Mouse (Mus musculus): ENCODE results near the gene Rrp9. TPM values are rescaled to one million over a fixed set of nuclear protein-coding genes. Genes with fewer than 3 reads are reported as not detected.

The Rrp9 gene
- polyA plus RNA-seq, 1 experiment from 2014 or later: 21.8 TPM

GRCm38 (mm10) chr9:106469776-106470175, 6.0 kb upstream of the Rrp9 start:
- Histone ChIP-seq H3K9me3 (ENCODE audit: control insufficient read depth, low read length) (no peaks in the 10 kb centered on the region), H3K27ac (replicated peaks in 1 of 2; ENCODE audit: control insufficient read depth in 1 of 2, insufficient read depth in 1 of 2, low read depth in 2 of 2, low read length in 2 of 2) (no peak overlapping the region), H3K4me1 (ENCODE audit: control insufficient read depth in 2 of 2, insufficient read depth in 2 of 2, low read length in 2 of 2) (peaks cover 14 to 17% of the 10 kb centered on the region in 2 experiments), H3K27me3 (ENCODE audit: control insufficient read depth, insufficient read depth, low read length) (peaks cover 8% of the 10 kb centered on the region), H3K9ac (ENCODE audit: low read length) (no peak overlapping the region), H3K36me3 (ENCODE audit: control insufficient read depth, insufficient read depth, low read length) (no peaks in the 10 kb centered on the region), H3K4me2 (ENCODE audit: low read length) (no peak overlapping the region), H3K4me3 (ENCODE audit: control insufficient read depth in 1 of 2, insufficient read depth in 1 of 2, low read depth in 1 of 2, low read length in 2 of 2) (no peak overlapping the region)
- 58% methylated on average over 9 of the region's 9 CpGs for WGBS
- ATAC-seq (ENCODE audit: insufficient number of reproducible peaks, insufficient read depth, low FRiP score, low read depth): no peak

- no peak for ATAC-seq (ENCODE audit: insufficient number of reproducible peaks, insufficient read depth, low FRiP score, low read depth)
- Histone ChIP-seq H3K4me3 (ENCODE audit: control insufficient read depth in 1 of 2, insufficient read depth in 1 of 2, low read depth in 1 of 2, low read length in 2 of 2) (no peak overlapping the region), H3K9me3 (ENCODE audit: control insufficient read depth, low read length) (no peaks in the 10 kb centered on the region), H3K27me3 (ENCODE audit: control insufficient read depth, insufficient read depth, low read length) (peaks cover under 1% of the 10 kb centered on the region; the same call in 1 of the 2 replicates), H3K9ac (ENCODE audit: low read length) (peak overlapping the region; percentile 11; the same call in 1 of the 2 replicates), H3K36me3 (ENCODE audit: control insufficient read depth, insufficient read depth, low read length) (no peaks in the 10 kb centered on the region), H3K4me2 (ENCODE audit: low read length) (peak overlapping the region; percentile 43), H3K4me1 (ENCODE audit: control insufficient read depth in 2 of 2, insufficient read depth in 2 of 2, low read length in 2 of 2) (peaks cover 15 to 18% of the 10 kb centered on the region in 2 experiments), H3K27ac (replicated peaks in 1 of 2; ENCODE audit: control insufficient read depth in 1 of 2, insufficient read depth in 1 of 2, low read depth in 2 of 2, low read length in 2 of 2) (no peak overlapping the region)
- WGBS: 70% methylated on average over 14 of the region's 14 CpGs
These were observed 4.6 kb upstream of the Rrp9 start for GRCm38 (mm10) chr9:106470991-106471750.

- H3K9me3 ChIP-seq (ENCODE audit: control insufficient read depth, low read length): no peaks in the 10 kb centered on the region
- no peak overlapping the region for H3K27ac ChIP-seq (replicated peaks in 1 of 2; ENCODE audit: control insufficient read depth in 1 of 2, insufficient read depth in 1 of 2, low read depth in 2 of 2, low read length in 2 of 2)
- no peaks in the 10 kb centered on the region for H3K27me3 ChIP-seq (ENCODE audit: control insufficient read depth, insufficient read depth, low read length)
- H3K4me2 ChIP-seq (ENCODE audit: low read length): peak overlapping the region; percentile 43
- peak overlapping the region in 1 of 2 experiments; percentile 4; a peak in 1 of 4 replicates for H3K4me3 ChIP-seq (ENCODE audit: control insufficient read depth in 1 of 2, insufficient read depth in 1 of 2, low read depth in 1 of 2, low read length in 2 of 2)
- H3K9ac ChIP-seq (ENCODE audit: low read length): peak overlapping the region; percentile 11; the same call in 1 of the 2 replicates
- 8% methylated on average over 5 of the region's 5 CpGs for WGBS
- no peak for ATAC-seq (ENCODE audit: insufficient number of reproducible peaks, insufficient read depth, low FRiP score, low read depth)
- no peaks in the 10 kb centered on the region for H3K36me3 ChIP-seq (ENCODE audit: control insufficient read depth, insufficient read depth, low read length)
- H3K4me1 ChIP-seq (ENCODE audit: control insufficient read depth in 2 of 2, insufficient read depth in 2 of 2, low read length in 2 of 2): peaks cover 20% of the 10 kb centered on the region in 2 experiments
These were observed 3.9 kb upstream of the Rrp9 start for GRCm38 (mm10) chr9:106471892-106472291.

GRCm38 (mm10) chr9:106472321-106472720, 3.4 kb upstream of the Rrp9 start:
- no peak overlapping the region; the same call in 1 of the 2 replicates for H3K9ac ChIP-seq (ENCODE audit: low read length)
- ATAC-seq (ENCODE audit: insufficient number of reproducible peaks, insufficient read depth, low FRiP score, low read depth): no peak
- WGBS: 49% methylated on average over 4 of the region's 4 CpGs
- H3K27me3 ChIP-seq (ENCODE audit: control insufficient read depth, insufficient read depth, low read length): no peaks in the 10 kb centered on the region
- H3K4me3 ChIP-seq (ENCODE audit: control insufficient read depth in 1 of 2, insufficient read depth in 1 of 2, low read depth in 1 of 2, low read length in 2 of 2): no peak overlapping the region
- H3K27ac ChIP-seq (replicated peaks in 1 of 2; ENCODE audit: control insufficient read depth in 1 of 2, insufficient read depth in 1 of 2, low read depth in 2 of 2, low read length in 2 of 2): no peak overlapping the region
- peaks cover 20% of the 10 kb centered on the region in 2 experiments for H3K4me1 ChIP-seq (ENCODE audit: control insufficient read depth in 2 of 2, insufficient read depth in 2 of 2, low read length in 2 of 2)
- H3K4me2 ChIP-seq (ENCODE audit: low read length): no peak overlapping the region
- H3K36me3 ChIP-seq (ENCODE audit: control insufficient read depth, insufficient read depth, low read length): no peaks in the 10 kb centered on the region
- H3K9me3 ChIP-seq (ENCODE audit: control insufficient read depth, low read length): no peaks in the 10 kb centered on the region

GRCm38 (mm10) chr9:106473081-106473752, 2.5 kb upstream of the Rrp9 start:
- H3K4me3 ChIP-seq (ENCODE audit: control insufficient read depth in 1 of 2, insufficient read depth in 1 of 2, low read depth in 1 of 2, low read length in 2 of 2): no peak overlapping the region
- H3K9ac ChIP-seq (ENCODE audit: low read length): no peak overlapping the region
- 92% methylated on average over 16 of the region's 16 CpGs for WGBS
- H3K4me2 ChIP-seq (ENCODE audit: low read length): no peak overlapping the region
- no peak for ATAC-seq (ENCODE audit: insufficient number of reproducible peaks, insufficient read depth, low FRiP score, low read depth)
- no peaks in the 10 kb centered on the region for H3K36me3 ChIP-seq (ENCODE audit: control insufficient read depth, insufficient read depth, low read length)
- H3K9me3 ChIP-seq (ENCODE audit: control insufficient read depth, low read length): no peaks in the 10 kb centered on the region
- no peak overlapping the region for H3K27ac ChIP-seq (replicated peaks in 1 of 2; ENCODE audit: control insufficient read depth in 1 of 2, insufficient read depth in 1 of 2, low read depth in 2 of 2, low read length in 2 of 2)
- H3K4me1 ChIP-seq (ENCODE audit: control insufficient read depth in 2 of 2, insufficient read depth in 2 of 2, low read length in 2 of 2): peaks cover 27% of the 10 kb centered on the region in 2 experiments
- H3K27me3 ChIP-seq (ENCODE audit: control insufficient read depth, insufficient read depth, low read length): no peaks in the 10 kb centered on the region

- no peaks in the 10 kb centered on the region for H3K36me3 ChIP-seq (ENCODE audit: control insufficient read depth, insufficient read depth, low read length)
- H3K4me1 ChIP-seq (ENCODE audit: control insufficient read depth in 2 of 2, insufficient read depth in 2 of 2, low read length in 2 of 2): peaks cover 29% of the 10 kb centered on the region in 2 experiments
- no peak overlapping the region for H3K4me2 ChIP-seq (ENCODE audit: low read length)
- WGBS: 75% methylated on average over 5 of the region's 5 CpGs
- no peak overlapping the region for H3K9ac ChIP-seq (ENCODE audit: low read length)
- no peaks in the 10 kb centered on the region for H3K9me3 ChIP-seq (ENCODE audit: control insufficient read depth, low read length)
- no peak overlapping the region for H3K4me3 ChIP-seq (ENCODE audit: control insufficient read depth in 1 of 2, insufficient read depth in 1 of 2, low read depth in 1 of 2, low read length in 2 of 2)
- ATAC-seq (ENCODE audit: insufficient number of reproducible peaks, insufficient read depth, low FRiP score, low read depth): no peak
- no peak overlapping the region for H3K27ac ChIP-seq (replicated peaks in 1 of 2; ENCODE audit: control insufficient read depth in 1 of 2, insufficient read depth in 1 of 2, low read depth in 2 of 2, low read length in 2 of 2)
- no peaks in the 10 kb centered on the region for H3K27me3 ChIP-seq (ENCODE audit: control insufficient read depth, insufficient read depth, low read length)
These were observed 2.0 kb upstream of the Rrp9 start for GRCm38 (mm10) chr9:106473753-106474105.

GRCm38 (mm10) chr9:106474456-106474855, 1.3 kb upstream of the Rrp9 start:
- H3K4me3 ChIP-seq (ENCODE audit: control insufficient read depth in 1 of 2, insufficient read depth in 1 of 2, low read depth in 1 of 2, low read length in 2 of 2): no peak overlapping the region
- H3K27ac ChIP-seq (replicated peaks in 1 of 2; ENCODE audit: control insufficient read depth in 1 of 2, insufficient read depth in 1 of 2, low read depth in 2 of 2, low read length in 2 of 2): no peak overlapping the region
- H3K9ac ChIP-seq (ENCODE audit: low read length): no peak overlapping the region
- no peaks in the 10 kb centered on the region for H3K9me3 ChIP-seq (ENCODE audit: control insufficient read depth, low read length)
- no peaks in the 10 kb centered on the region for H3K27me3 ChIP-seq (ENCODE audit: control insufficient read depth, insufficient read depth, low read length)
- no peak for ATAC-seq (ENCODE audit: insufficient number of reproducible peaks, insufficient read depth, low FRiP score, low read depth)
- H3K4me2 ChIP-seq (ENCODE audit: low read length): no peak overlapping the region
- no peaks in the 10 kb centered on the region for H3K36me3 ChIP-seq (ENCODE audit: control insufficient read depth, insufficient read depth, low read length)
- peaks cover 29% of the 10 kb centered on the region in 2 experiments for H3K4me1 ChIP-seq (ENCODE audit: control insufficient read depth in 2 of 2, insufficient read depth in 2 of 2, low read length in 2 of 2)
- WGBS: 4% methylated on average over 6 of the region's 6 CpGs

Data from heart, embryonic 14.5 days (tissue).